Mouse (Mus musculus): Measurements from ENCODE around the gene Mrpl24. TPM values are rescaled to one million over a fixed set of nuclear protein-coding genes. Genes with fewer than 3 reads are reported as not detected.

Gene Mrpl24
- polyA plus RNA-seq, 1 experiment, result 207 TPM

- TF ChIP-seq CTCF (IDR thresholded peaks at IDR 0.05; ENCODE audit: low read depth, low read length) (no peak), EP300 (IDR thresholded peaks at IDR 0.05; ENCODE audit: insufficient read depth, low read depth, low read length) (peak; percentile 74), POLR2A (IDR thresholded peaks at IDR 0.05; ENCODE audit: insufficient read depth, low read length) (peak; percentile 31)
These were observed 12.1 kb upstream of the Mrpl24 start for GRCm38 (mm10) chr3:87906981-87907857.

GRCm38 (mm10) chr3:87907906-87908305 is 11.4 kb upstream of the Mrpl24 start:
- H3K27me3 ChIP-seq (ENCODE audit: control insufficient read depth, insufficient read depth, low read length, poor library complexity, severe bottlenecking), result no peaks in the 10 kb centered on the region
- peaks cover under 1% of the 10 kb centered on the region for H3K4me1 ChIP-seq (ENCODE audit: control insufficient read depth, insufficient read depth, low read length)
- TF ChIP-seq CTCF (IDR thresholded peaks at IDR 0.05; ENCODE audit: low read depth, low read length) (no peak), EP300 (IDR thresholded peaks at IDR 0.05; ENCODE audit: insufficient read depth, low read depth, low read length) (no peak), POLR2A (IDR thresholded peaks at IDR 0.05; ENCODE audit: insufficient read depth, low read length) (no peak)
- H3K9ac ChIP-seq (ENCODE audit: low read depth, poor library complexity, severe bottlenecking), result peak overlapping the region; percentile 97
- peak overlapping the region; percentile 86 for H3K4me3 ChIP-seq (ENCODE audit: low read depth, low read length)
- peak overlapping the region; percentile 95 for H3K27ac ChIP-seq (ENCODE audit: insufficient read depth, low read length)
- H3K36me3 ChIP-seq (ENCODE audit: control insufficient read depth, insufficient read depth, low read length, poor library complexity, severe bottlenecking), result peaks cover 1% of the 10 kb centered on the region
- H3K9me3 ChIP-seq (replicated peaks; ENCODE audit: control insufficient read depth, insufficient read depth, low read length, poor library complexity, severe bottlenecking), result no peaks in the 10 kb centered on the region

More at GRCm38 (mm10) chr3:87906981-87907857, 12.1 kb upstream of the Mrpl24 start:
- Histone ChIP-seq H3K4me1 (ENCODE audit: control insufficient read depth, insufficient read depth, low read length) (no peaks in the 10 kb centered on the region), H3K27ac (ENCODE audit: insufficient read depth, low read length) (peak overlapping the region; percentile 95), H3K9ac (ENCODE audit: low read depth, poor library complexity, severe bottlenecking) (peak overlapping the region; percentile 97), H3K36me3 (ENCODE audit: control insufficient read depth, insufficient read depth, low read length, poor library complexity, severe bottlenecking) (no peaks in the 10 kb centered on the region), H3K9me3 (replicated peaks; ENCODE audit: control insufficient read depth, insufficient read depth, low read length, poor library complexity, severe bottlenecking) (no peaks in the 10 kb centered on the region), H3K27me3 (ENCODE audit: control insufficient read depth, insufficient read depth, low read length, poor library complexity, severe bottlenecking) (no peaks in the 10 kb centered on the region), H3K4me3 (ENCODE audit: low read depth, low read length) (peak overlapping the region; percentile 86)

GRCm38 (mm10) chr3:87909381-87909780 is 9.9 kb upstream of the Mrpl24 start:
- H3K4me3 ChIP-seq (ENCODE audit: low read depth, low read length), result peak overlapping the region; percentile 65
- H3K9ac ChIP-seq (ENCODE audit: low read depth, poor library complexity, severe bottlenecking), result peak overlapping the region; percentile 97
- H3K9me3 ChIP-seq (replicated peaks; ENCODE audit: control insufficient read depth, insufficient read depth, low read length, poor library complexity, severe bottlenecking), result no peaks in the 10 kb centered on the region
- no peaks in the 10 kb centered on the region for H3K27me3 ChIP-seq (ENCODE audit: control insufficient read depth, insufficient read depth, low read length, poor library complexity, severe bottlenecking)
- H3K36me3 ChIP-seq (ENCODE audit: control insufficient read depth, insufficient read depth, low read length, poor library complexity, severe bottlenecking), result peaks cover 16% of the 10 kb centered on the region
- peaks cover 2% of the 10 kb centered on the region for H3K4me1 ChIP-seq (ENCODE audit: control insufficient read depth, insufficient read depth, low read length)
- TF ChIP-seq EP300 (IDR thresholded peaks at IDR 0.05; ENCODE audit: insufficient read depth, low read depth, low read length) (no peak), CTCF (IDR thresholded peaks at IDR 0.05; ENCODE audit: low read depth, low read length) (no peak), POLR2A (IDR thresholded peaks at IDR 0.05; ENCODE audit: insufficient read depth, low read length) (no peak)
- H3K27ac ChIP-seq (ENCODE audit: insufficient read depth, low read length), result peak overlapping the region; percentile 95

- peak overlapping the region; percentile 95 for H3K27ac ChIP-seq (ENCODE audit: insufficient read depth, low read length)
- H3K36me3 ChIP-seq (ENCODE audit: control insufficient read depth, insufficient read depth, low read length, poor library complexity, severe bottlenecking), result peaks cover 21% of the 10 kb centered on the region
- H3K9ac ChIP-seq (ENCODE audit: low read depth, poor library complexity, severe bottlenecking), result peak overlapping the region; percentile 97
- H3K9me3 ChIP-seq (replicated peaks; ENCODE audit: control insufficient read depth, insufficient read depth, low read length, poor library complexity, severe bottlenecking), result no peaks in the 10 kb centered on the region
- no peaks in the 10 kb centered on the region for H3K27me3 ChIP-seq (ENCODE audit: control insufficient read depth, insufficient read depth, low read length, poor library complexity, severe bottlenecking)
- H3K4me3 ChIP-seq (ENCODE audit: low read depth, low read length), result peak overlapping the region; percentile 77
- TF ChIP-seq CTCF (IDR thresholded peaks at IDR 0.05; ENCODE audit: low read depth, low read length), result no peak
- TF ChIP-seq EP300 (IDR thresholded peaks at IDR 0.05; ENCODE audit: insufficient read depth, low read depth, low read length), result peak; percentile 52; the same call in 1 of the 2 replicates
- H3K4me1 ChIP-seq (ENCODE audit: control insufficient read depth, insufficient read depth, low read length), result peaks cover 2% of the 10 kb centered on the region
These were observed 9.4 kb upstream of the Mrpl24 start for GRCm38 (mm10) chr3:87909874-87910273.

GRCm38 (mm10) chr3:87910573-87911141 is 8.6 kb upstream of the Mrpl24 start:
- Histone ChIP-seq H3K9me3 (replicated peaks; ENCODE audit: control insufficient read depth, insufficient read depth, low read length, poor library complexity, severe bottlenecking) (no peaks in the 10 kb centered on the region), H3K9ac (ENCODE audit: low read depth, poor library complexity, severe bottlenecking) (peak overlapping the region; percentile 52), H3K27ac (ENCODE audit: insufficient read depth, low read length) (peak overlapping the region; percentile 74), H3K4me1 (ENCODE audit: control insufficient read depth, insufficient read depth, low read length) (peaks cover 2% of the 10 kb centered on the region), H3K4me3 (ENCODE audit: low read depth, low read length) (peak overlapping the region; percentile 94), H3K36me3 (ENCODE audit: control insufficient read depth, insufficient read depth, low read length, poor library complexity, severe bottlenecking) (peaks cover 27% of the 10 kb centered on the region), H3K27me3 (ENCODE audit: control insufficient read depth, insufficient read depth, low read length, poor library complexity, severe bottlenecking) (no peaks in the 10 kb centered on the region)
- TF ChIP-seq EP300 (IDR thresholded peaks at IDR 0.05; ENCODE audit: insufficient read depth, low read depth, low read length) (peak; percentile 77; the same call in 1 of the 2 replicates), CTCF (IDR thresholded peaks at IDR 0.05; ENCODE audit: low read depth, low read length) (no peak)

- no peaks in the 10 kb centered on the region for H3K27me3 ChIP-seq (ENCODE audit: control insufficient read depth, insufficient read depth, low read length, poor library complexity, severe bottlenecking)
- no peak overlapping the region for H3K27ac ChIP-seq (ENCODE audit: insufficient read depth, low read length)
- H3K36me3 ChIP-seq (ENCODE audit: control insufficient read depth, insufficient read depth, low read length, poor library complexity, severe bottlenecking), result peaks cover 44% of the 10 kb centered on the region
- no peaks in the 10 kb centered on the region for H3K9me3 ChIP-seq (replicated peaks; ENCODE audit: control insufficient read depth, insufficient read depth, low read length, poor library complexity, severe bottlenecking)
- TF ChIP-seq POLR2A (IDR thresholded peaks at IDR 0.05; ENCODE audit: insufficient read depth, low read length), result no peak
- no peak for TF ChIP-seq CTCF (IDR thresholded peaks at IDR 0.05; ENCODE audit: low read depth, low read length)
- TF ChIP-seq EP300 (IDR thresholded peaks at IDR 0.05; ENCODE audit: insufficient read depth, low read depth, low read length), result no peak
- H3K9ac ChIP-seq (ENCODE audit: low read depth, poor library complexity, severe bottlenecking), result no peak overlapping the region
- H3K4me3 ChIP-seq (ENCODE audit: low read depth, low read length), result no peak overlapping the region
- H3K4me1 ChIP-seq (ENCODE audit: control insufficient read depth, insufficient read depth, low read length), result peaks cover 2% of the 10 kb centered on the region
These were observed 5.8 kb upstream of the Mrpl24 start for GRCm38 (mm10) chr3:87913491-87913890.

All from ES-Bruce4 (cell line).